ENCODE assay signal across 9 mouse cellular contexts in genomic region chr17:12030556-12031160, GRCm38 (mm10).
DNase-seq lines count a peak whose midpoint lies in the region; ATAC-seq and TF ChIP-seq lines count a peak whose summit lies in the region.
"Had no signal": no experiment of that assay in that cellular context is flagged by ENCODE, and none has a peak within 500 bp of the region (broad histone marks: within the 10 kb centered on the region; RNA-seq: fewer than 3 reads in every experiment).

No protein-coding gene starts in this region.

- TF ChIP-seq CTCF in gastrocnemius, adult 2 months (IDR thresholded peaks at IDR 0.05) = no peak

- no peak for DNase-seq in gastrocnemius, adult 2 months
- DNase-seq in gastrocnemius, postnatal 14 days = no peak
- peak; percentile 29 for DNase-seq in Muller cell, postnatal 12 days (ENCODE audit: inconsistent ontology term)
- peak; percentile 57 for DNase-seq in intestine, embryonic 14.5 days (ENCODE audit: low spot score)
- peak; percentile 40 for DNase-seq in lung, postnatal 36 days
- DNase-seq in thymus, postnatal 14 days = no peak
- no peak for DNase-seq in frontal cortex, adult 2 months (ENCODE audit: extremely low spot score in 1 of 2, low spot score in 1 of 2)
- DNase-seq in layer of hippocampus, postnatal 14 days (ENCODE audit: low spot score in 2 of 2) = no peak

- H3K27me3 ChIP-seq in intestine, embryonic 14.5 days (replicated peaks; ENCODE audit: control insufficient read depth, insufficient read depth, low read length) = no peaks in the 10 kb centered on the region

- intact Hi-C loops in gastrocnemius, adult 2 months (cut with DNase I) = no loop called here
- intact Hi-C loops in gastrocnemius, postnatal 14 days (cut with DNase I; ENCODE audit: low total_unique reads) = loop anchor here (10.0 kb wide), 1 partner anchor 344 kb away; the partner anchor contains the start of gene Plg

- 12% methylated on average over 11 of the region's 11 CpGs for WGBS in intestine, embryonic 14.5 days

- no peak overlapping the region; the same call in 1 of the 2 replicates for H3K27ac ChIP-seq in gastrocnemius, adult 2 months
- H3K27ac ChIP-seq in intestine, embryonic 14.5 days (ENCODE audit: low read depth) = no peak overlapping the region
- H3K27ac ChIP-seq: embryonic facial prominence, embryonic 15.5 days had no signal

- ATAC-seq in intestine, embryonic 14.5 days (replicated peaks; ENCODE audit: low FRiP score, low TSS enrichment, low read depth) = no peak

- no peaks in the 10 kb centered on the region for H3K9me3 ChIP-seq in intestine, embryonic 14.5 days (ENCODE audit: control insufficient read depth, low read length)
- H3K9me3 ChIP-seq: embryonic facial prominence, embryonic 15.5 days had no signal

- H3K4me2 ChIP-seq in intestine, embryonic 14.5 days (ENCODE audit: low read length) = peak overlapping the region; percentile 30; the same call in 1 of the 2 replicates

- H3K4me3 ChIP-seq in gastrocnemius, adult 2 months = peak overlapping the region; percentile 61
- H3K4me3 ChIP-seq in intestine, embryonic 14.5 days (ENCODE audit: low read depth, low read length) = no peak overlapping the region
- H3K4me3 ChIP-seq: embryonic facial prominence, embryonic 15.5 days had no signal

- no peaks in the 10 kb centered on the region for H3K36me3 ChIP-seq in intestine, embryonic 14.5 days (ENCODE audit: control insufficient read depth, insufficient read depth, low read length)
- H3K36me3 ChIP-seq: embryonic facial prominence, embryonic 15.5 days had no signal

- peaks cover 16% of the 10 kb centered on the region for H3K4me1 ChIP-seq in intestine, embryonic 14.5 days (replicated peaks; ENCODE audit: control insufficient read depth, insufficient read depth, low read length)

- no peak overlapping the region for H3K9ac ChIP-seq in intestine, embryonic 14.5 days (ENCODE audit: low read length)
- H3K9ac ChIP-seq: embryonic facial prominence, embryonic 15.5 days had no signal

Comparison
In these comparisons a context has a peak if more than half of its experiments do, and no peak if none do; other contexts are left out.
1. DNase-seq: peak in Muller cell, postnatal 12 days (single experiment), intestine, embryonic 14.5 days (single experiment) and lung, postnatal 36 days (single experiment); none in gastrocnemius, adult 2 months (single experiment), gastrocnemius, postnatal 14 days (single experiment), thymus, postnatal 14 days (single experiment), frontal cortex, adult 2 months (0 of 2) and layer of hippocampus, postnatal 14 days (0 of 2).